1 mouse cellular context compared by ENCODE assay signal in the genomic region with DNA sequence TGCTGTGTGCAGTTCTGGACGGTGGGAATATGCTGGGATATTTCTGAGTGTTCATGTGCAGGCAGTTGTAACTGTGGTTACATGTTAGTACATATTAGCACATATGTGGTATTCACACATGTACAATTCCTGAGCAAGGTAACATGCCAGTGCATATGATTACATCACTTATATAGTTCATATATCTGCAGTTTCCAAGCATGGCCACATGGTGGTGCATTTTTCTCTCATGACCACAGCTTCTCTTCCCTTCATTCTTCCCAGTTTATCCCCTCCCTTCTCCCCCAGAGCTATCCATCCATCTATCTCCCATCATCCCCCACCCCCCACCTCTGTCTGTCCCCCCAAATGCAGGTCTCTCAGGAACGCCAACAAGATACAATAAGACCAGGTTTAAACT.
TF ChIP-seq lines count a peak whose summit lies in the region.

No protein-coding gene starts in this region.

TF ChIP-seq in ES-E14, 5 proteins besides CTCF, POLR2A, EP300 and RAD21:
- TF ChIP-seq CHD2 (IDR thresholded peaks at IDR 0.05; ENCODE audit: low read depth, low read length) (no peak), HCFC1 (IDR thresholded peaks at IDR 0.05; ENCODE audit: borderline replicate concordance, insufficient read depth, low read length) (no peak), MAFK (IDR thresholded peaks at IDR 0.05; ENCODE audit: insufficient read depth, low read depth, low read length) (no peak), ZNF384 (IDR thresholded peaks at IDR 0.05; ENCODE audit: low read depth, low read length) (no peak), ZC3H11A (IDR thresholded peaks at IDR 0.05; ENCODE audit: borderline replicate concordance, low read depth, low read length) (no peak)
